Mouse (Mus musculus): Measurements from ENCODE around the gene Slc30a7. TPM values are rescaled to one million over a fixed set of nuclear protein-coding genes. Genes with fewer than 3 reads are reported as not detected.

The Slc30a7 gene
- total and polyA plus RNA-seq, 2 experiments from 2014 or later = 8.4 to 42.2 TPM

- Histone ChIP-seq H3K27ac (ENCODE audit: low read depth) (peak overlapping the region; percentile 43; the same call in 1 of the 2 replicates), H3K4me2 (ENCODE audit: low read depth, low read length) (no peak overlapping the region), H3K9me3 (replicated peaks; ENCODE audit: control insufficient read depth, low read length) (no peaks in the 10 kb centered on the region), H3K36me3 (replicated peaks; ENCODE audit: control insufficient read depth, insufficient read depth, low read length) (peaks cover 30% of the 10 kb centered on the region), H3K27me3 (ENCODE audit: control insufficient read depth, insufficient read depth, low read length) (no peaks in the 10 kb centered on the region), H3K4me3 (ENCODE audit: low read depth, low read length) (no peak overlapping the region), H3K4me1 (ENCODE audit: control insufficient read depth, insufficient read depth) (no peaks in the 10 kb centered on the region), H3K9ac (replicated peaks; ENCODE audit: low read depth, low read length) (no peak overlapping the region)
- TF ChIP-seq CTCF (IDR thresholded peaks at IDR 0.05; ENCODE audit: low read depth) = no peak
- no peak for TF ChIP-seq EP300 (IDR thresholded peaks at IDR 0.05; ENCODE audit: low read depth)
- DNase-seq (ENCODE audit: low spot score) = no peak
- WGBS = 70% methylated on average over 3 of the region's 3 CpGs
- peak; percentile 44; the same call in 1 of the 2 replicates for ATAC-seq (ENCODE audit: insufficient read depth, low read depth)
These were observed 56.0 kb downstream of the Slc30a7 start for GRCm38 (mm10) chr3:115951221-115951620.

GRCm38 (mm10) chr3:115949921-115950877 lies 57.0 kb downstream of the Slc30a7 start:
- WGBS = 84% methylated on average over 6 of the region's 6 CpGs
- H3K4me3 ChIP-seq (ENCODE audit: low read depth, low read length) = no peak overlapping the region
- H3K9ac ChIP-seq (replicated peaks; ENCODE audit: low read depth, low read length) = no peak overlapping the region
- H3K4me2 ChIP-seq (ENCODE audit: low read depth, low read length) = no peak overlapping the region
- H3K27me3 ChIP-seq (ENCODE audit: control insufficient read depth, insufficient read depth, low read length) = no peaks in the 10 kb centered on the region
- no peak for TF ChIP-seq EP300 (IDR thresholded peaks at IDR 0.05; ENCODE audit: low read depth)
- no peak for TF ChIP-seq CTCF (IDR thresholded peaks at IDR 0.05; ENCODE audit: low read depth)
- H3K27ac ChIP-seq (ENCODE audit: low read depth) = no peak overlapping the region
- DNase-seq (ENCODE audit: low spot score) = no peak
- no peaks in the 10 kb centered on the region for H3K4me1 ChIP-seq (ENCODE audit: control insufficient read depth, insufficient read depth)
- ATAC-seq (ENCODE audit: insufficient read depth, low read depth) = no peak
- H3K36me3 ChIP-seq (replicated peaks; ENCODE audit: control insufficient read depth, insufficient read depth, low read length) = peaks cover 37% of the 10 kb centered on the region
- H3K9me3 ChIP-seq (replicated peaks; ENCODE audit: control insufficient read depth, low read length) = no peaks in the 10 kb centered on the region

- Histone ChIP-seq H3K9me3 (replicated peaks; ENCODE audit: control insufficient read depth, low read length) (no peaks in the 10 kb centered on the region), H3K4me1 (ENCODE audit: control insufficient read depth, insufficient read depth) (no peaks in the 10 kb centered on the region), H3K9ac (replicated peaks; ENCODE audit: low read depth, low read length) (no peak overlapping the region), H3K4me3 (ENCODE audit: low read depth, low read length) (no peak overlapping the region), H3K27me3 (ENCODE audit: control insufficient read depth, insufficient read depth, low read length) (no peaks in the 10 kb centered on the region), H3K27ac (ENCODE audit: low read depth) (no peak overlapping the region), H3K36me3 (replicated peaks; ENCODE audit: control insufficient read depth, insufficient read depth, low read length) (peaks cover 44% of the 10 kb centered on the region), H3K4me2 (ENCODE audit: low read depth, low read length) (no peak overlapping the region)
- 73% methylated on average over 3 of the region's 3 CpGs for WGBS
- no peak for ATAC-seq (ENCODE audit: insufficient read depth, low read depth)
- no peak for DNase-seq (ENCODE audit: low spot score)
- TF ChIP-seq EP300 (IDR thresholded peaks at IDR 0.05; ENCODE audit: low read depth) (no peak), CTCF (IDR thresholded peaks at IDR 0.05; ENCODE audit: low read depth) (no peak)
These were observed 57.8 kb downstream of the Slc30a7 start for GRCm38 (mm10) chr3:115949220-115949920.

- no peaks in the 10 kb centered on the region for H3K4me1 ChIP-seq (ENCODE audit: control insufficient read depth, insufficient read depth)
- H3K27ac ChIP-seq (ENCODE audit: low read depth) = no peak overlapping the region
- H3K9ac ChIP-seq (replicated peaks; ENCODE audit: low read depth, low read length) = no peak overlapping the region
- peaks cover 46% of the 10 kb centered on the region for H3K36me3 ChIP-seq (replicated peaks; ENCODE audit: control insufficient read depth, insufficient read depth, low read length)
- 88% methylated on average over 8 of the region's 8 CpGs for WGBS
- no peak overlapping the region for H3K4me2 ChIP-seq (ENCODE audit: low read depth, low read length)
- H3K27me3 ChIP-seq (ENCODE audit: control insufficient read depth, insufficient read depth, low read length) = no peaks in the 10 kb centered on the region
- ATAC-seq (ENCODE audit: insufficient read depth, low read depth) = no peak
- no peak for DNase-seq (ENCODE audit: low spot score)
- TF ChIP-seq CTCF (IDR thresholded peaks at IDR 0.05; ENCODE audit: low read depth) (no peak), EP300 (IDR thresholded peaks at IDR 0.05; ENCODE audit: low read depth) (no peak)
- no peak overlapping the region for H3K4me3 ChIP-seq (ENCODE audit: low read depth, low read length)
- H3K9me3 ChIP-seq (replicated peaks; ENCODE audit: control insufficient read depth, low read length) = no peaks in the 10 kb centered on the region
These were observed 60.9 kb downstream of the Slc30a7 start for GRCm38 (mm10) chr3:115946272-115946671.

- H3K9me3 ChIP-seq (replicated peaks; ENCODE audit: control insufficient read depth, low read length) = no peaks in the 10 kb centered on the region
- no peak overlapping the region for H3K4me2 ChIP-seq (ENCODE audit: low read depth, low read length)
- H3K27me3 ChIP-seq (ENCODE audit: control insufficient read depth, insufficient read depth, low read length) = no peaks in the 10 kb centered on the region
- peaks cover 51% of the 10 kb centered on the region for H3K36me3 ChIP-seq (replicated peaks; ENCODE audit: control insufficient read depth, insufficient read depth, low read length)
- TF ChIP-seq EP300 (IDR thresholded peaks at IDR 0.05; ENCODE audit: low read depth) = no peak
- no peak for TF ChIP-seq CTCF (IDR thresholded peaks at IDR 0.05; ENCODE audit: low read depth)
- DNase-seq (ENCODE audit: low spot score) = no peak
- H3K4me3 ChIP-seq (ENCODE audit: low read depth, low read length) = no peak overlapping the region
- WGBS = 88% methylated on average over 6 of the region's 6 CpGs
- no peak overlapping the region for H3K9ac ChIP-seq (replicated peaks; ENCODE audit: low read depth, low read length)
- H3K27ac ChIP-seq (ENCODE audit: low read depth) = no peak overlapping the region
- no peaks in the 10 kb centered on the region for H3K4me1 ChIP-seq (ENCODE audit: control insufficient read depth, insufficient read depth)
- ATAC-seq (ENCODE audit: insufficient read depth, low read depth) = no peak
These were observed 62.8 kb downstream of the Slc30a7 start for GRCm38 (mm10) chr3:115944376-115944775.

Data from heart, postnatal 0 days (tissue).